Mouse (Mus musculus) intestine, postnatal 0 days (tissue): ENCODE measurements at regions not wholly inside any gene's neighbourhood (a gene's known extent, or its start where the extent isn't known, plus 50 kb on each side); places are given as distances from the start of the nearest gene placed in this dataset.

Source experiments
- ATAC-seq: fragments of 200-750 bp; cut with Nextera tagmentation; 2 replicates; pipeline ENCODE4 v1.8.0; 2017; ENCODE audit warnings: mild to moderate bottlenecking, moderate TSS enrichment, moderate library complexity
- H3K27ac ChIP-seq: fragments of 300-500 bp; sonication (generic); 2 replicates; pipeline ENCODE4 v1.5.1; 2014; ENCODE audit warnings: mild to moderate bottlenecking, low read depth, low read length, moderate library complexity
- H3K27me3 ChIP-seq: fragments of 300-500 bp; sonication (generic); replicated peaks from 2 replicates; pipeline ENCODE4 v1.6.1; 2014; ENCODE audit warnings: low read length, mixed read lengths; ENCODE audit not compliant: control insufficient read depth, insufficient read depth
- H3K36me3 ChIP-seq: fragments of 300-500 bp; sonication (generic); 2 replicates; pipeline ENCODE4 v1.6.1; 2014; ENCODE audit warnings: mild to moderate bottlenecking, moderate library complexity; ENCODE audit not compliant: control insufficient read depth, insufficient read depth
- H3K4me1 ChIP-seq: fragments of 300-500 bp; sonication (generic); replicated peaks from 2 replicates; pipeline ENCODE4 v1.6.1; 2014; ENCODE audit warnings: antibody characterized with exemption, low read length, mixed read lengths; ENCODE audit not compliant: control insufficient read depth, insufficient read depth
- H3K4me2 ChIP-seq: fragments of 300-500 bp; sonication (generic); replicated peaks from 2 replicates; pipeline ENCODE4 v1.6.1; 2014; ENCODE audit warnings: low read depth, mild to moderate bottlenecking, moderate library complexity
- H3K4me3 ChIP-seq: fragments of 300-500 bp; sonication (generic); 2 replicates; pipeline ENCODE4 v1.5.1; 2014; ENCODE audit warnings: low read depth, low read length
- H3K9ac ChIP-seq: fragments of 300-500 bp; sonication (generic); 2 replicates; pipeline ENCODE4 v1.6.1; 2014; ENCODE audit warnings: mild to moderate bottlenecking, low read depth, low read length
- H3K9me3 ChIP-seq: fragments of 300-500 bp; sonication (generic); 2 replicates; pipeline ENCODE4 v1.6.1; 2016; ENCODE audit warnings: mixed run types; ENCODE audit not compliant: control insufficient read depth
- CTCF ChIP-seq: sonication (generic); IDR thresholded peaks from 2 replicates; pipeline ENCODE4 v1.5.1; 2016; ENCODE audit warnings: low read depth, mild to moderate bottlenecking, control low read depth, antibody characterized with exemption, moderate library complexity
- WGBS: fragments of 180-500 bp; shearing (Covaris S2); extraction: QIAGEN DNeasy Blood & Tissue Kit; methylation state at CpG from one replicate; pipeline ENCODE4 v1.1.7; 2014; 5-methylcytosine and 5-hydroxymethylcytosine counted together

GRCm38 (mm10) chr16:77695443-77695842 lies 93.5 kb upstream of the Gm11146 start:
- no peak overlapping the region for H3K4me2 ChIP-seq
- no peak overlapping the region for H3K27ac ChIP-seq
- no peaks in the 10 kb centered on the region for H3K27me3 ChIP-seq
- TF ChIP-seq CTCF = no peak
- no peak overlapping the region for H3K4me3 ChIP-seq
- no peak overlapping the region for H3K9ac ChIP-seq
- 48% methylated on average over 1 of the region's 1 CpGs for WGBS
- ATAC-seq = no peak
- H3K4me1 ChIP-seq = no peaks in the 10 kb centered on the region
- no peaks in the 10 kb centered on the region for H3K36me3 ChIP-seq
- no peaks in the 10 kb centered on the region for H3K9me3 ChIP-seq

DNA sequence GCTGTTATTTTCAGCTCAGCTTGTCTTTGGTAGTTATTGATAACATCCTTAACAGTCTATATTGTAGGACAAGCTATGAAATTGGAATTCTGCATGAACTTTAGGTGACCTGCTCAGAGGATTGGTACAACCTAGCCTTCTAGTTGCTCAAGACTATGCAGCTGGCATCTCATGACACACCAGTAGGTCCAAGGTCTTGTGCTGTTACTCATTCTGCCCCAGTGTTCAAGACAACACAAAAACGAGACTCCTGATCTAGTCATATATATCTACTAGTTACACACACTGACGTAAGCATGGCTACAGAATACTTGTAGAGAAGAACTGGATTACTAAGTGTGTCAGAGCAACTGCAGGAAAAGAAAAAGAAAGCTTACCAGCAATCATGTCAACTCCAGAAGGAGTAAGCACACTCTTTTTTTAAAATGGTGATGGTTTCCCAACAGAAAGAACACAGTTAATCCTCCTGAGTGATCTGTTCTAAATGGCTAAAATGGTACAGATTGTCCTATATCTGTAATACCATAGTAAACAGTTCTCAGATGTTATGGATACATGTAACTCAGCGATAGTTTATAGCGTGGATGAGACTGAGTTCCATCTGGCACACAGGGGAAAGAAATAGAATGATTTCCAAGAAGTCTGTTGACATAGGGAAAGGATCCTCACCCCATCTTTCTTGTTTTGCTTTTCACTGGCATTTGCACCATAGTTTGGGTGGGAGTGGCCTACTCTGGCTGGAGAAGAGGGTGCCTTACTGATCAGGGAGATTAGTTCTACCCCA lies 85.4 kb upstream of the Gm11146 start:
- Histone ChIP-seq H3K9ac (no peak overlapping the region), H3K27me3 (no peaks in the 10 kb centered on the region), H3K36me3 (no peaks in the 10 kb centered on the region), H3K4me3 (no peak overlapping the region), H3K27ac (no peak overlapping the region), H3K4me2 (no peak overlapping the region), H3K9me3 (no peaks in the 10 kb centered on the region), H3K4me1 (no peaks in the 10 kb centered on the region)
- 84% methylated on average over 4 of the region's 4 CpGs for WGBS
- TF ChIP-seq CTCF = no peak
- ATAC-seq = no peak

GRCm38 (mm10) chr16:77685651-77686190 lies 83.8 kb upstream of the Gm11146 start:
- H3K27ac ChIP-seq = no peak overlapping the region
- WGBS = 95% methylated on average over 5 of the region's 5 CpGs
- H3K4me1 ChIP-seq = no peaks in the 10 kb centered on the region
- no peaks in the 10 kb centered on the region for H3K9me3 ChIP-seq
- no peak overlapping the region for H3K4me2 ChIP-seq
- H3K27me3 ChIP-seq = no peaks in the 10 kb centered on the region
- H3K9ac ChIP-seq = no peak overlapping the region
- no peak for ATAC-seq
- no peaks in the 10 kb centered on the region for H3K36me3 ChIP-seq
- no peak for TF ChIP-seq CTCF
- H3K4me3 ChIP-seq = no peak overlapping the region

DNA sequence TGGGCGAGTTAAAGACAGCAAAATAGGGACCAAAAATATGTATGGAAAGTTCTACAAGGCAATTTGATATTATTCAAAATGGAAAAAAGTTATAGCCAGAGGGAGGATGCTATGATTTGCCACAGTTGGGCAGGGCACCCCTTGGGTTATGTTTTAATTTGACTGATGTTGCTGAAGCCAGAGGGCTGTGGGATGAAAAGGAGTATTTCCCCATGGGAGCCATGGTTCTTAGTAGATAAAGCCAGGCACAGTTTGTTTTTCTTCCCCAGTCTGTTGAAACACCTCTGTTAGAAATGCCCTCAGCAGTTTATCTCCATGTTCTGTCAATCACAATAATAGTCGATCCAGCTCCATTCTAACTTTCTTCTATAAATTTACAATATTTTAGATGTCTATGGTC lies 82.6 kb upstream of the Gm11146 start:
- no peaks in the 10 kb centered on the region for H3K4me1 ChIP-seq
- no peaks in the 10 kb centered on the region for H3K9me3 ChIP-seq
- no peak overlapping the region for H3K9ac ChIP-seq
- no peak overlapping the region for H3K4me2 ChIP-seq
- 87% methylated on average over 2 of the region's 2 CpGs for WGBS
- no peak overlapping the region for H3K27ac ChIP-seq
- no peak for TF ChIP-seq CTCF
- no peaks in the 10 kb centered on the region for H3K36me3 ChIP-seq
- no peak for ATAC-seq
- no peaks in the 10 kb centered on the region for H3K27me3 ChIP-seq
- no peak overlapping the region for H3K4me3 ChIP-seq

- Histone ChIP-seq H3K27me3 (no peaks in the 10 kb centered on the region), H3K4me1 (no peaks in the 10 kb centered on the region; the same call in 1 of the 2 replicates), H3K27ac (no peak overlapping the region), H3K4me2 (no peak overlapping the region), H3K9ac (no peak overlapping the region), H3K4me3 (no peak overlapping the region), H3K9me3 (no peaks in the 10 kb centered on the region), H3K36me3 (no peaks in the 10 kb centered on the region)
- 94% methylated on average over 2 of the region's 2 CpGs for WGBS
- no peak for TF ChIP-seq CTCF
- ATAC-seq = no peak
Measured at GRCm38 (mm10) chr16:77679234-77679633, 77.3 kb upstream of the Gm11146 start.

DNA sequence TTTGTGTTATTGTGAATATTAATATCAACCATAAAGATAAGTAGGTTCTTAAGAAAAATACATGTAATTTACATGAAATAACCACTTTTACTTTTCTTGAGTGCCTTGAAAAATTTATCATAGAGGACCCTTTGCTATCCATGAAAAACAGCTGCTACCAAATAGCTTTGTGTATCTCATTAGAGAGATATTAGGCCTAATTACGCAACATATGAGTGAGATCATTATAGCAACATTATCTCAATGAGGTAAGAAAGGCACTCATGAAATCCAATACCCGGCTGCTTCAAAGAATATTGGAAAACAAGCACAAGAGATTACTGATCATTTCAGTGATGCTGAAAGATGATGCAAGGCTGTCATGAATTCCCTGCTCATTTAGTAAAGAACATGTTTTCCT lies 74.9 kb upstream of the Gm11146 start:
- no peaks in the 10 kb centered on the region for H3K9me3 ChIP-seq
- H3K4me1 ChIP-seq = no peaks in the 10 kb centered on the region; the same call in 1 of the 2 replicates
- no peaks in the 10 kb centered on the region for H3K36me3 ChIP-seq
- H3K4me3 ChIP-seq = no peak overlapping the region
- H3K4me2 ChIP-seq = no peak overlapping the region
- no peak for TF ChIP-seq CTCF
- 68% methylated on average over 2 of the region's 2 CpGs for WGBS
- H3K27ac ChIP-seq = no peak overlapping the region
- no peak for ATAC-seq
- no peak overlapping the region for H3K9ac ChIP-seq
- no peaks in the 10 kb centered on the region for H3K27me3 ChIP-seq
